Mouse (Mus musculus) MEL (cell line): ENCODE results near the gene Mtmr14. TPM values are rescaled to one million over a fixed set of nuclear protein-coding genes. Genes with fewer than 3 reads are reported as not detected.
A peak's percentile ranks its signal among the peaks of the same experiment; 100 is the strongest.

Experiments
- DNase-seq: peaks from one replicate; pipeline ENCODE4 v3.0.0; 2011; ENCODE audit warnings: low read depth, low spot score
- H3K27ac ChIP-seq: 2 replicates; pipeline ENCODE4 v1.5.1; 2012; ENCODE audit warnings: low read depth, mild to moderate bottlenecking, control low read depth, low read length, moderate library complexity; ENCODE audit not compliant: control insufficient read depth
- H3K27me3 ChIP-seq, 2 experiments: fragments of 150-350 bp in 1 of 2; sonication (generic) in 1 of 2; 2 replicates each; pipeline ENCODE4 v1.6.1; 2012; ENCODE audit warnings: low read length in 2 of 2, mild to moderate bottlenecking in 2 of 2, improper control_type of control experiment in 1 of 2, moderate library complexity in 1 of 2; ENCODE audit not compliant: insufficient read depth in 2 of 2, control insufficient read depth in 1 of 2
- H3K36me3 ChIP-seq, 2 experiments: 2 replicates each; pipeline ENCODE4 v1.6.1; 2012 to 2014; ENCODE audit warnings: low read length in 2 of 2, improper control_type of control experiment in 1 of 2, inconsistent platforms in 1 of 2, mild to moderate bottlenecking in 1 of 2; ENCODE audit not compliant: insufficient read depth in 2 of 2, control insufficient read depth in 1 of 2
- H3K4me1 ChIP-seq, 2 experiments: fragments of 150-350 bp in 1 of 2; sonication (generic) in 1 of 2; 2 replicates each; pipeline ENCODE4 v1.6.1; 2012; ENCODE audit warnings: low read length in 2 of 2, improper control_type of control experiment in 1 of 2, mild to moderate bottlenecking in 1 of 2; ENCODE audit not compliant: insufficient read depth in 2 of 2, control insufficient read depth in 1 of 2
- H3K4me3 ChIP-seq, 2 experiments: fragments of 150-350 bp in 1 of 2; sonication (generic) in 1 of 2; 2 replicates each; pipeline ENCODE4 v1.5.1; 2012; ENCODE audit warnings: low read depth in 2 of 2, low read length in 2 of 2, mild to moderate bottlenecking in 2 of 2, moderate library complexity in 2 of 2, control low read depth in 1 of 2, improper control_type of control experiment in 1 of 2; ENCODE audit not compliant: control insufficient read depth in 1 of 2, insufficient read depth in 1 of 2
- H3K79me2 ChIP-seq: 2 replicates; pipeline ENCODE4 v1.6.1; 2012; ENCODE audit warnings: mild to moderate bottlenecking, low read length, moderate library complexity; ENCODE audit not compliant: control insufficient read depth, poor library complexity, insufficient read depth
- H3K9ac ChIP-seq: 2 replicates; pipeline ENCODE4 v1.6.1; 2012; ENCODE audit warnings: low read depth, mild to moderate bottlenecking, control low read depth, low read length, moderate library complexity; ENCODE audit not compliant: control insufficient read depth, poor library complexity, severe bottlenecking
- H3K9me3 ChIP-seq: fragments of 150-350 bp; sonication (generic); replicated peaks from 2 replicates; pipeline ENCODE4 v1.6.1; 2012; ENCODE audit warnings: mild to moderate bottlenecking, low read length, improper control_type of control experiment, moderate library complexity; ENCODE audit not compliant: insufficient read depth
- BHLHE40 ChIP-seq: IDR thresholded peaks from 2 replicates; pipeline ENCODE4 v1.6.1; 2012; ENCODE audit warnings: low read depth, mild to moderate bottlenecking, inconsistent platforms, low read length, improper control_type of control experiment, borderline replicate concordance
- CHD1 ChIP-seq: IDR thresholded peaks from 2 replicates; pipeline ENCODE4 v1.6.1; 2012; ENCODE audit warnings: low read depth, mild to moderate bottlenecking, inconsistent platforms, low read length, improper control_type of control experiment
- CTCF ChIP-seq, 3 experiments: IDR thresholded peaks in 2 of 3; conservative IDR thresholded peaks in 1 of 3; 2 replicates each; pipeline ENCODE4 v1.5.1; 2011 to 2012; ENCODE audit warnings: low read length in 3 of 3, low read depth in 2 of 3, mild to moderate bottlenecking in 2 of 3, improper control_type of control experiment in 1 of 3, inconsistent platforms in 1 of 3, mixed read lengths in 1 of 3, moderate library complexity in 1 of 3; ENCODE audit not compliant: control insufficient read depth in 1 of 3, insufficient read depth in 1 of 3, poor library complexity in 1 of 3, severe bottlenecking in 1 of 3
- E2F4 ChIP-seq: IDR thresholded peaks from 2 replicates; pipeline ENCODE4 v1.6.1; 2011; ENCODE audit warnings: low read depth, low read length, improper control_type of control experiment, borderline replicate concordance
- ELF1 ChIP-seq: IDR thresholded peaks from 2 replicates; pipeline ENCODE4 v1.6.1; 2014; ENCODE audit warnings: low read depth, mild to moderate bottlenecking, inconsistent platforms, low read length, improper control_type of control experiment, moderate library complexity
- ETS1 ChIP-seq: IDR thresholded peaks from 2 replicates; pipeline ENCODE4 v1.6.1; 2012; ENCODE audit warnings: low read depth, mild to moderate bottlenecking, inconsistent platforms, low read length, improper control_type of control experiment, moderate library complexity
- GABPA ChIP-seq: IDR thresholded peaks from 2 replicates; pipeline ENCODE4 v1.6.1; 2012; ENCODE audit warnings: low read depth, mild to moderate bottlenecking, inconsistent platforms, low read length, improper control_type of control experiment, moderate library complexity
- GATA1 ChIP-seq: IDR thresholded peaks from 2 replicates; pipeline ENCODE4 v1.6.1; 2011; ENCODE audit warnings: low read depth, low read length, improper control_type of control experiment
- JUND ChIP-seq: IDR thresholded peaks from 2 replicates; pipeline ENCODE4 v1.6.1; 2011; ENCODE audit warnings: low read depth, mild to moderate bottlenecking, improper control_type of control experiment, low read length
- KAT2A ChIP-seq: conservative IDR thresholded peaks from 2 replicates; pipeline ENCODE4 v1.6.1; 2012; ENCODE audit warnings: low read depth, low read length, improper control_type of control experiment, inconsistent platforms
- MAFK ChIP-seq: IDR thresholded peaks from 2 replicates; pipeline ENCODE4 v1.6.1; 2011; ENCODE audit warnings: low read depth, mild to moderate bottlenecking, low read length, improper control_type of control experiment, borderline replicate concordance
- MAX ChIP-seq: IDR thresholded peaks from 2 replicates; pipeline ENCODE4 v1.6.1; 2011; ENCODE audit warnings: low read length, improper control_type of control experiment
- MAZ ChIP-seq: IDR thresholded peaks from 2 replicates; pipeline ENCODE4 v1.6.1; 2012; ENCODE audit warnings: low read depth, mild to moderate bottlenecking, inconsistent platforms, low read length, improper control_type of control experiment
- NELFE ChIP-seq: IDR thresholded peaks from 2 replicates; pipeline ENCODE4 v1.6.1; 2011; ENCODE audit warnings: low read depth, low read length, improper control_type of control experiment
- POLR2A ChIP-seq, 2 experiments: IDR thresholded peaks; 2 replicates each; pipeline ENCODE4 v1.6.1; 2011 to 2012; ENCODE audit warnings: low read length in 2 of 2, mild to moderate bottlenecking in 2 of 2, control low read depth in 1 of 2, improper control_type of control experiment in 1 of 2, low read depth in 1 of 2, moderate library complexity in 1 of 2; ENCODE audit not compliant: control insufficient read depth in 1 of 2, insufficient read depth in 1 of 2, poor library complexity in 1 of 2
- POLR2AphosphoS2 ChIP-seq: IDR thresholded peaks from 2 replicates; pipeline ENCODE4 v1.6.1; 2011; ENCODE audit warnings: low read length, improper control_type of control experiment
- RAD21 ChIP-seq: IDR thresholded peaks from 2 replicates; pipeline ENCODE4 v1.6.1; 2011; ENCODE audit warnings: mild to moderate bottlenecking, low read depth, low read length, improper control_type of control experiment
- SIN3A ChIP-seq: IDR thresholded peaks from 2 replicates; pipeline ENCODE4 v1.6.1; 2012; ENCODE audit warnings: low read length, improper control_type of control experiment, inconsistent platforms
- SMC3 ChIP-seq: IDR thresholded peaks from 2 replicates; pipeline ENCODE4 v1.6.1; 2011; ENCODE audit warnings: low read depth, low read length, improper control_type of control experiment
- TAL1 ChIP-seq: IDR thresholded peaks from 2 replicates; pipeline ENCODE4 v1.6.1; 2012; ENCODE audit warnings: mild to moderate bottlenecking, inconsistent platforms, low read length, moderate library complexity, mixed read lengths
- TBP ChIP-seq: IDR thresholded peaks from 2 replicates; pipeline ENCODE4 v1.8.0; 2011; ENCODE audit warnings: low read depth, low read length, improper control_type of control experiment
- UBTF ChIP-seq: IDR thresholded peaks from 2 replicates; pipeline ENCODE4 v1.6.1; 2012; ENCODE audit warnings: low read depth, mild to moderate bottlenecking, inconsistent platforms, low read length, improper control_type of control experiment, moderate library complexity, borderline replicate concordance; ENCODE audit not compliant: insufficient read depth
- USF1 ChIP-seq: IDR thresholded peaks from 2 replicates; pipeline ENCODE4 v1.6.1; 2014; ENCODE audit warnings: low read depth, mild to moderate bottlenecking, inconsistent platforms, low read length, improper control_type of control experiment, moderate library complexity
- USF2 ChIP-seq, 2 experiments: IDR thresholded peaks; 2 replicates each; pipeline ENCODE4 v1.6.1; 2011 to 2012; ENCODE audit warnings: improper control_type of control experiment in 2 of 2, low read length in 2 of 2, borderline replicate concordance in 1 of 2, inconsistent platforms in 1 of 2, low read depth in 1 of 2, mild to moderate bottlenecking in 1 of 2; ENCODE audit not compliant: insufficient read depth in 1 of 2
- ZC3H11A ChIP-seq: IDR thresholded peaks from 2 replicates; pipeline ENCODE4 v1.6.1; 2012; ENCODE audit warnings: low read depth, mild to moderate bottlenecking, inconsistent platforms, low read length, improper control_type of control experiment
- ZKSCAN1 ChIP-seq: IDR thresholded peaks from 2 replicates; pipeline ENCODE4 v1.6.1; 2012; ENCODE audit warnings: low read depth, mild to moderate bottlenecking, inconsistent platforms, low read length, improper control_type of control experiment, moderate library complexity
- ZMIZ1 ChIP-seq: IDR thresholded peaks from 2 replicates; pipeline ENCODE4 v1.6.1; 2012; ENCODE audit warnings: low read depth, mild to moderate bottlenecking, inconsistent platforms, low read length, improper control_type of control experiment, moderate library complexity
- polyA plus RNA-seq, 2 experiments: library from polyadenylated mRNA; stranded (reverse) in 1 of 2; unstranded in 1 of 2; fragments of >175 nt in 1 of 2; fragments of >200 nt in 1 of 2; gene quantifications; 2 replicates each; pipeline versions ENCODE4 v1.2.1 to v1.2.4; 2012; ENCODE audit warnings: low replicate concordance in 2 of 2, low read depth in 1 of 2; ENCODE audit not compliant: insufficient read length in 2 of 2, insufficient read depth in 1 of 2, missing spikeins in 1 of 2
- total RNA-seq: library from RNA; depleted of rRNA; stranded (reverse); fragments of 300-350 nt; gene quantifications from 2 replicates; pipeline ENCODE4 v1.2.3, GENCODE M21; 2012

Mtmr14 gene
- total and polyA plus RNA-seq, 3 experiments, result 11.4 to 24.5 TPM; not detected in 1

DNA sequence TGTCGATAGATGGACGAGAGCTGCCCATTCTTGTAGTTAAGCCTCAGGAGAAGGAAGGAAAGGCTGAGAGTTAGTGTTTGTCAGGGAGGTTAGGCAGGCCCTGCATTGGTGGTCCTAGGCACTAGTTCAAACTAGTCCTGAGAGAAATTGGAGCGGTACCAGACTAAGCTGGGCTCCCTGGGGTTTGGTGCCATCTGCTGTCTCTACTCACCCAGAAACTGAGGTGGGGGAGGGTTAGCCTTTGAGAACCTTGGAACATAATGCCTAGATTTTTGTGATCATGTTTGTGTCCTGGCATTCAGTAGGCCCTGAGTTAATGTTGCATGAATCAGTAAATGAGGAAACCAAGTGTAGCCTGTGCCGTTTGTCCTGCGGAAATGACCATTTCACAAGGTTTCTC is 70.5 kb downstream of the Mtmr14 start:
- peak overlapping the region; percentile 71 to 97 for H3K4me3 ChIP-seq
- peaks cover 16% of the 10 kb centered on the region in 2 experiments for H3K36me3 ChIP-seq
- TF ChIP-seq POLR2A (IDR thresholded peaks at IDR 0.05; ENCODE audit: control insufficient read depth in 1 of 2, insufficient read depth in 1 of 2, low read depth in 1 of 2, low read length in 2 of 2, poor library complexity in 1 of 2) (no peak), MAFK (no peak), KAT2A (no peak), USF1 (no peak), MAZ (no peak), ZMIZ1 (no peak), ETS1 (no peak), CTCF (IDR thresholded peaks at IDR 0.05 in 2 of 3, conservative IDR thresholded peaks at IDR 0.05 in 1 of 3; ENCODE audit: control insufficient read depth in 1 of 3, insufficient read depth in 1 of 3, low read depth in 2 of 3, low read length in 3 of 3, poor library complexity in 1 of 3, severe bottlenecking in 1 of 3) (peak in 2 of 3 experiments; percentile 20 to 26; a peak in 3 of 6 replicates), TBP (no peak), GABPA (no peak), UBTF (no peak), USF2 (IDR thresholded peaks at IDR 0.05; ENCODE audit: borderline replicate concordance in 1 of 2, insufficient read depth in 1 of 2, low read depth in 1 of 2, low read length in 2 of 2) (no peak), NELFE (no peak), ELF1 (no peak), ZC3H11A (no peak), BHLHE40 (no peak), POLR2AphosphoS2 (no peak), ZKSCAN1 (no peak), MAX (no peak), RAD21 (peak; percentile 38), SIN3A (no peak), CHD1 (no peak), GATA1 (no peak), JUND (no peak), SMC3 (peak; percentile 24), E2F4 (no peak), TAL1 (no peak)
- peaks cover 38% of the 10 kb centered on the region for H3K79me2 ChIP-seq
- H3K27me3 ChIP-seq, result no peaks in the 10 kb centered on the region
- DNase-seq, result no peak
- H3K9ac ChIP-seq, result peak overlapping the region; percentile 99
- H3K4me1 ChIP-seq, result peaks cover 13 to 15% of the 10 kb centered on the region in 2 experiments
- H3K9me3 ChIP-seq, result no peaks in the 10 kb centered on the region
- H3K27ac ChIP-seq, result peak overlapping the region; percentile 99; the same call in 1 of the 2 replicates
